Mouse (Mus musculus) neural tube, embryonic 15.5 days (tissue): Measurements from ENCODE around the gene C4bp. TPM values are rescaled to one million over a fixed set of nuclear protein-coding genes. Genes with fewer than 3 reads are reported as not detected.
"Not testable (repeated sequence)": the region's sequence is repeated elsewhere in the genome, so short reads cannot be mapped to it uniquely, and the experiment has no call there.

Experiments used
- ATAC-seq: fragments of 200-750 bp; cut with Nextera tagmentation; 2 replicates; pipeline ENCODE4 v1.8.0; 2017; ENCODE audit warnings: mild to moderate bottlenecking, moderate TSS enrichment, moderate library complexity; ENCODE audit not compliant: low FRiP score
- H3K27ac ChIP-seq: fragments of 300-500 bp; sonication (generic); replicated peaks from 2 replicates; pipeline ENCODE4 v1.5.1; 2015; ENCODE audit warnings: mild to moderate bottlenecking, inconsistent platforms
- H3K27me3 ChIP-seq: fragments of 300-500 bp; sonication (generic); replicated peaks from 2 replicates; pipeline ENCODE4 v1.6.1; 2015; ENCODE audit warnings: inconsistent platforms
- H3K36me3 ChIP-seq: fragments of 300-500 bp; sonication (generic); 2 replicates; pipeline ENCODE4 v1.6.1; 2015; ENCODE audit warnings: inconsistent platforms
- H3K4me1 ChIP-seq: fragments of 300-500 bp; sonication (generic); 2 replicates; pipeline ENCODE4 v1.6.1; 2015; ENCODE audit warnings: inconsistent platforms
- H3K4me2 ChIP-seq: fragments of 300-500 bp; sonication (generic); 2 replicates; pipeline ENCODE4 v1.6.1; 2015; ENCODE audit warnings: inconsistent platforms, mild to moderate bottlenecking, moderate library complexity
- H3K4me3 ChIP-seq: fragments of 300-500 bp; sonication (generic); replicated peaks from 2 replicates; pipeline ENCODE4 v1.5.1; 2015; ENCODE audit warnings: mild to moderate bottlenecking, inconsistent platforms
- H3K9ac ChIP-seq: fragments of 300-500 bp; sonication (generic); replicated peaks from 2 replicates; pipeline ENCODE4 v1.6.1; 2015; ENCODE audit warnings: mild to moderate bottlenecking, inconsistent platforms
- H3K9me3 ChIP-seq: fragments of 300-500 bp; sonication (generic); replicated peaks from 2 replicates; pipeline ENCODE4 v1.6.1; 2016; ENCODE audit warnings: inconsistent platforms
- WGBS: fragments of 180-500 bp; shearing (Covaris S2); methylation state at CpG from one replicate; pipeline ENCODE4 v1.1.7; 2015; ENCODE audit warnings: mixed read lengths; 5-methylcytosine and 5-hydroxymethylcytosine counted together
- polyA plus RNA-seq: library from polyadenylated mRNA; unstranded; fragments of >200 nt; fragmentation: Nextera tagmentation; extraction: Ambion mirVana; gene quantifications from 2 replicates; pipeline ENCODE4 v1.2.1, GENCODE M21; 2015

The C4bp gene
- polyA plus RNA-seq, 1 experiment from 2014 or later: not detected

DNA sequence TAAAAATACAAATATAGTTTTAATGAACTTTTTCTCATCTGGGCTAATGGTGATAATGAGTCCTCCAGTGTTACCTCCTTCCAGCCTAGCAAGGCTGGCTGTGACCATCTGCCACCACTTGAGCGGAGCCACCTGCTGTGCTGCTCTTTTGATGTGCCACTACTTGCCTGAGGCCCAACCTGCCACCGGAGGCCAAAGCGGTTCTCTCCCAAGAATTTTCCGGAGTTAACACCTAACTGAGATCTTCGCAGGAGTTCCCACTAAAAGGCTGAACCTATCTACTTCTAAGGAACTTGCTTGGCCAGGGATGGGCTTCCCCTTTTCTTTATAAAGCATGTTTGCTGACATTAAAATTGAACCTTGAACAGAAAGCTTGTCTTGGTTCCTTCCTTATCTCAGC, 1.8 kb downstream of the C4bp start:
- H3K4me1 ChIP-seq, H3K36me3 ChIP-seq, H3K4me2 ChIP-seq, H3K27ac ChIP-seq, H3K9me3 ChIP-seq, H3K27me3 ChIP-seq, ATAC-seq, H3K4me3 ChIP-seq, H3K9ac ChIP-seq: not testable (repeated sequence)
- 37% methylated on average over 5 of the region's 5 CpGs for WGBS

DNA sequence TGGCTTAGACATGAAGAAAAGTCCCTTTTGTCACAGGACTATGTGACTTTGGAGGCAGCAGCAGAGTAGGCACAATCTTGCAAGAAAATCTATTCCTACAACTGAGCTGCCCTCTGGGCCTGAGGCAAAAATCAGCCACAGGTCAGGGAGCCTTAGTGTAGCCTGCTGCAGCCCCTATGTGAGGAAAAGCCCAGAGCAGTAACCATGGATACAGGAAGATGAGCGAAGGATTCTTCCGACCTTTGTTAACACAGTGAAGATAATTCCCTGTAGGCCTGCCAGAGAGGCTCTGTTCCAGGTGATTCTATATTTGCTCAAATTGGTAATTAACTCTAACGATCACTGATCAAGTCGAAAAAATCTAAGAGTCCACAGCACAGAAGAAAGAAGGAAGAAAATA, 17.3 kb downstream of the C4bp start:
- Histone ChIP-seq H3K4me2 (no peak overlapping the region), H3K27me3 (no peaks in the 10 kb centered on the region), H3K36me3 (no peaks in the 10 kb centered on the region), H3K9me3 (no peaks in the 10 kb centered on the region), H3K9ac (no peak overlapping the region), H3K4me3 (no peak overlapping the region), H3K27ac (no peak overlapping the region), H3K4me1 (no peaks in the 10 kb centered on the region)
- WGBS: 47% methylated on average over 4 of the region's 4 CpGs
- no peak for ATAC-seq

DNA sequence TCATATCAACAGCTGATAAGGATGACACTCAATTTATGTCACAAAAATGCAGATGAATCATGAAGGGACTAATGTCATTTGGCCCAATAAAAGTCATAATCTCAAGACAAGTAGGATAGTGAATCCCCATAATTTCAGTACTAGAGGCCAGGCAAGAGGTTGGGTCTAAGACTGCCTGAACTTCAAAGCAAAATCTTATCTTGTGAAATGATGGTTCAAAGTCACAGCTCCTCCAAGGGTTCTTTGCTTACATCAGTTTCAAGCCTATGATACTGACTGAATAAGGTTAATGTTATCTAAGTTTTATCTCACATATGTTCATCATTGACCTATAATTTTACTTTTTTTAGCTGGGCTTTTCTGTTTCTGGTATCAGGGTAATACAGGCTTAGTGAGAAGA, 20.5 kb downstream of the C4bp start:
- no peak overlapping the region for H3K9ac ChIP-seq
- no peaks in the 10 kb centered on the region for H3K4me1 ChIP-seq
- no peak overlapping the region for H3K27ac ChIP-seq
- ATAC-seq: no peak
- H3K9me3 ChIP-seq: no peaks in the 10 kb centered on the region
- no peak overlapping the region for H3K4me2 ChIP-seq
- no peaks in the 10 kb centered on the region for H3K27me3 ChIP-seq
- H3K4me3 ChIP-seq: no peak overlapping the region
- H3K36me3 ChIP-seq: no peaks in the 10 kb centered on the region

DNA sequence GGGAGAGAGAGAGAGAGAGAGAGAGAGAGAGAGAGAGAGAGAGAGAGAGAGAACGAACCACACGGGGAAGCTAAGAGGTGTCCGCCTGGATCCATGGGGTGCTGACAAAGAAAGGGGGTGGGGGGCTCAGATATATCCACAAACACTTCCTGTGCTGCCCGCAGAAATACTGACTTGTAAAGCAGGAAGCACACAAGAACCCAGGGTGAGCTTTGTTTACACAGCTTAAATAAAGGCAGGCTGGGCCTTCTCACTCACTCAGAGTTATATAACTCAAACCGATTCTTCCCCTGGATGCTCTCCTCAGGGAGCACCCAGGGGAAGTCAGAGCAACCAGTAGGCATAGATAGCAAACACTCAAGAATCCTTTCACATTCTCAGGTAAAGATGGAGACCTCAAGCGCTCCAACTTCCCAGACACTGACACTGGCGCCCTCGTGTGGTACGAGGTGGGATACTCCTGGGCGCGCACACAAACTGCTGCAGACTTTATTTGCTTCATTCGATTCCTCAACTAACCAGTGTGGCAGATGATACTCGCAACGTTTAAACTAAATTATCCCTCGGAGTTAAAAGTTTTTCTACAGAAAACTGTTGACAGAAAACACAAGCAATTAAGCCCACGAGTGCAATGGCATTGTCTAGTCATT, 27.5 kb downstream of the C4bp start:
- Histone ChIP-seq H3K9ac (no peak overlapping the region), H3K36me3 (no peaks in the 10 kb centered on the region), H3K4me2 (peak overlapping the region; percentile 25; the same call in 1 of the 2 replicates), H3K4me1 (no peaks in the 10 kb centered on the region), H3K9me3 (no peaks in the 10 kb centered on the region), H3K27ac (no peak overlapping the region), H3K4me3 (no peak overlapping the region), H3K27me3 (no peaks in the 10 kb centered on the region)
- WGBS: 33% methylated on average over 16 of the region's 16 CpGs
- ATAC-seq: no peak

DNA sequence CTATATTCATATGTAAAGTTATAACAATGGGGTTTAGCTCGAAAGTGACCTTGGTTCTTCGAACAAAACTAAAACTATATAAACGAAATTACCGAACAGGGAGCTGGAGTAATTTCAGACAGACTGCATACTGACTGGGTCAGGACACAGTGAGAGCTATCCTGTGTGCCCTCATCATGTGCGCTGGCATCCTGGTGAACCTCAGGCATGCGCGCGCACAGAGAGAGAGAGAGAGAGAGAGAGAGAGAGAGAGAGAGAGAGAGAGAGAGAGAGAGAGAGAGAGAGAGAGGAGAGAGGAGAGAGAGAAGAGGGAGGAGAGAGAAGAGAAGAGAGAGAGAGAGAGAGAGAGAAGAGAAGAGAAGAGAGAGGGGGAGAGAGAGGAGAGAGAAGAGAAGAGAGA, 28.1 kb downstream of the C4bp start:
- no peak overlapping the region for H3K27ac ChIP-seq
- H3K4me1 ChIP-seq: no peaks in the 10 kb centered on the region
- no peaks in the 10 kb centered on the region for H3K27me3 ChIP-seq
- no peaks in the 10 kb centered on the region for H3K36me3 ChIP-seq
- ATAC-seq: no peak
- H3K4me3 ChIP-seq: no peak overlapping the region
- H3K9me3 ChIP-seq: no peaks in the 10 kb centered on the region
- no peak overlapping the region for H3K4me2 ChIP-seq
- 85% methylated on average over 8 of the region's 8 CpGs for WGBS
- H3K9ac ChIP-seq: no peak overlapping the region

DNA sequence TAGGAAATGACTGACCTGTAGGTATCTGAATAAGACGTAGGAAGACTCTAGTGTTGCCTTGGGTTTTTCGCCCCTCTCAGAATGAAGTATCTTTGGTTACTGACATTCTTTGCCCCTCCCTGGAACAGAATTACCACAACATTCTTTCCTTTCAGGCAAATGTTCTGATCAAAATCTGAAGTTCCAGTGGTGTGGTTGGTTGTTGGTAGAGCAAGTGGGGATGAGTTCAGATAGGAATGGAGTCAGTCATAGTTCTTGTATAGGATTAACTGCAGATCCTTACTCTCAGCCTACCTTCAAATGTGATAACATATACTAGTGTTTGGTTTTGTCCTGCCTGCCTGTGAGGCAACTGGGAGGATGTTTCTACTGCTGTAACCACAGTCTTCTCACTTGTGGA, 31.9 kb downstream of the C4bp start, which contains the start of gene Zp3r:
Zp3r (minus strand) TSS at position 101 of the 400 bp plus-strand sequence.
- H3K9me3 ChIP-seq: no peaks in the 10 kb centered on the region
- H3K27ac ChIP-seq: no peak within 1 kb of the TSS
- H3K4me3 ChIP-seq: no peak within 1 kb of the TSS
- ATAC-seq: no peak
- H3K4me1 ChIP-seq: no peaks in the 10 kb centered on the region
- H3K27me3 ChIP-seq: no peaks in the 10 kb centered on the region
- H3K9ac ChIP-seq: no peak within 1 kb of the TSS
- WGBS: 100% methylated on average over 2 of the region's 2 CpGs
- no peaks in the 10 kb centered on the region for H3K36me3 ChIP-seq
- no peak within 1 kb of the TSS for H3K4me2 ChIP-seq

DNA sequence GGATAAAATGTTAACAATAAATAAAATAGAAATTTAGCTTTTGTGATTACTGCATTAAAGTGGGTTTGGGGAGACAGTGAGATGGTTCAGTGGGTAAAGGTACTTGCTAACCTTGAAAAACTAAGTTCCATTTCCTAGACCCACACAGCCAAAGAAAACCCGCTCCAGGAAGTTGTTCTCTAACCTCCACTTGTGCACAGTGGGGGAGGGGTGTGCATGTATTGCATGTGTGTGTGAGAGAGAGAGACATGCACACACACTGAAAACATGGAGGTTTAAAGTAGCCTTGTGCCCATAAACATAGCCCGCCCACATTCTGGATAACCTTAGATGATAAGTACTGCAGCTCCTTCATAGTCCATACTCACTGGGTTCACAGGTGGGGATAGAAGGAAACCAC, 65.1 kb downstream of the C4bp start:
- WGBS: 89% methylated on average over 2 of the region's 2 CpGs
- no peak overlapping the region for H3K4me3 ChIP-seq

DNA sequence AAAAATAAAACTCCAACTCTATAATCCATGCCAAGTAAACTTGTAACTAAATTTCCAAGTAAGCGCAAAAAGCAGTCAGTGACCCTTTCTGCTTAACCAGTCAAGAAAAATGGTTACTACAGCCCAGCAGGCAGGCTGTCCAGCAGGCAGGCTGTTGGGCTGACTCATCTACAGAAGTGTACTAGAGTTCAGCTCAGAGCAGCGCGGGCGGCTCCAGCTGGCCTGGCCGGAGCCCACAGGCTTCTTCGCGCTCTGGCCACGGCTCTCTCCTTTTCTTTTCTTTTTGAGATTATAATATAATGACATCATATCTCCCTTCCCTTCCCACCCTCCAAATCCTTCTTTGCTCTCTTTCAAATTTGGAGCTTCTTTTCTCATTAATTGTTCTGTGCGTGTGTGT, 72.8 kb downstream of the C4bp start:
- Histone ChIP-seq H3K27ac (no peak overlapping the region), H3K4me1 (no peaks in the 10 kb centered on the region), H3K36me3 (no peaks in the 10 kb centered on the region), H3K9me3 (no peaks in the 10 kb centered on the region), H3K27me3 (no peaks in the 10 kb centered on the region), H3K9ac (no peak overlapping the region), H3K4me2 (no peak overlapping the region), H3K4me3 (no peak overlapping the region)
- WGBS: 91% methylated on average over 8 of the region's 9 CpGs
- no peak for ATAC-seq

More for the DNA sequence above, 65.1 kb downstream of the C4bp start:
- H3K9me3 ChIP-seq: no peaks in the 10 kb centered on the region
- H3K27ac ChIP-seq: no peak overlapping the region
- H3K9ac ChIP-seq: no peak overlapping the region
- no peaks in the 10 kb centered on the region for H3K36me3 ChIP-seq
- no peaks in the 10 kb centered on the region for H3K4me1 ChIP-seq
- no peak for ATAC-seq
- H3K27me3 ChIP-seq: no peaks in the 10 kb centered on the region
- no peak overlapping the region for H3K4me2 ChIP-seq

Other genes starting within 250 kb of the C4bp start
- not detected in 2 replicates for gene Cd55b, start 238.6 kb downstream of the C4bp start, polyA plus RNA-seq
- 12.7 and 13.7 TPM in 2 replicates for gene Cd55, start 198.9 kb downstream of the C4bp start, polyA plus RNA-seq
- not detected in 2 replicates for gene Zp3r, start 32.0 kb downstream of the C4bp start, polyA plus RNA-seq
- not detected in 2 replicates for gene Gm29427, start 54.2 kb upstream of the C4bp start, polyA plus RNA-seq
- gene Yod1, start 55.7 kb upstream of the C4bp start, polyA plus RNA-seq: 15.6 and 15.8 TPM in 2 replicates
- 18.1 and 19.7 TPM in 2 replicates for gene Pfkfb2, start 67.6 kb upstream of the C4bp start, polyA plus RNA-seq
- gene AA986860, start 70.3 kb upstream of the C4bp start, polyA plus RNA-seq: 0.82 and 5.5 TPM in 2 replicates
- gene Fcamr, start 139.3 kb upstream of the C4bp start, polyA plus RNA-seq: not detected in 2 replicates
- 0.04 TPM in 1 of 2 replicates, not detected in the other for gene Pigr, start 165.1 kb upstream of the C4bp start, polyA plus RNA-seq
- 1.1 and 1.8 TPM in 2 replicates for gene Fcmr, start 204.0 kb upstream of the C4bp start, polyA plus RNA-seq
- not detected in 2 replicates for gene Il24, start 225.8 kb upstream of the C4bp start, polyA plus RNA-seq
- not detected in 2 replicates for gene Il20, start 249.8 kb upstream of the C4bp start, polyA plus RNA-seq